Mouse (Mus musculus): ENCODE results near the gene Pip4k2a.

Gene Pip4k2a

DNA sequence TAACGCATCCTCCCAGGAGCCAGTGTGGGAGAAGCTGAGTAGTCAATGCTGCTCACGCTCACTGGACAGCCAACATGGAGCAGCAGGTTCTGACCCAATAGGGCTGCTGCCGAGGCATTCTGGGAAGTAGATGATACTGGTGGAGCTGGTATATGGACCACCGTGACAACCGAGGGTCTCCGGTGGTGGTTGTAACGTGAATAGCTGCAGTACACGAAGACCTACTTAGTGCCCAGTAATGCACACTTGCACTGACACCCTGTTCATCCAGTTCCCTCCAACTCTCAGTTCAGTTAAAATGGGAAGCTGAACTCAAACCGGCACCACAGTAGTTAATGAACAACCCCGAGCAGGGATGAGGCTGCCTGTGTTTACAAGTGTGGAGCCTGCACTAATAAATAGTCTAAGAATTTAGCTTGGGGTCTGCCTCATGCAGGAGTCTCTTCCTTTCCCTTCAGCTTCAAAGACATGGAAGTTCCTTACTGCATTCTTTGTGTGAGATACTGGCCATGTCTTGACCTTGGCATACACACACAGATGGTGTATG, 105.9 kb downstream of the Pip4k2a start:
- DNase-seq = no peak

DNA sequence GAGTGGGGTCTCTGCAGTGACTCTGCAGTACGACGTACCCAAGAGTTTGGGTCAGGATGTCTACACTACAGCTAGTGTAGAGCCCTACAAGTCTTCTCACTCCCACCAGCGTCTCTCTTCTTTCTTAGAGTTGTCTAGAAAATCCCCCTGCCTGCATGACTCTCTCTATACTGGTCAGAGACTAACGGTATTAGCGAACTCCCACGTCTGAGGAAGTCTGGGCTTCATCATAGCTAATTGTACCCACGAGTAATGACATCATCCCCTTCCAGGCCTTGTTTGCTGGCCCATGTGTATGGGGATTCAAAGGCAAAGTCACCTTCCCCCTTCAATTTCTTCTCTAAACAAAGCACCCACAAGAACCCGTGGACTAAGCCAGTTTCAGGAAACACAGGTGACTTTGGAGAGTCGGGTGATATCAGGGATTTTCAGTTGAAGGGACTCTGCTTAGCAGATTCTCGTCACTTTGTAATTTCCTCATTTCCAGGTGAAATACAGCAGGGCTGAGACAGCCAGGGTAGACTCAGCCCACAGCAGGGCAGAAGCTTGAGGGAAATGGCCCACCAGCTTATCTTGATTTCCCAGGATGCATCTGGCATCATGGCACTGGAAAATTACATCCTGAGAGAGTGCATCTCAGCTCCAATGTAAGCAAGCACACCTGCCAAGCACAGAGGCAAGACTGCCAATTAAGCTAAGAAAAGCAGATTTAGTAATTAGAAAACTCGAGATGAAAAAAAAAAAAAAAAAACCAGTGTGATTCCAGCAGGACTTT, 107.5 kb downstream of the Pip4k2a start:
- no peak for DNase-seq

- no peak for DNase-seq
Observed at GRCm38 (mm10) chr2:18884277-18884676, 113.6 kb downstream of the Pip4k2a start.

DNA sequence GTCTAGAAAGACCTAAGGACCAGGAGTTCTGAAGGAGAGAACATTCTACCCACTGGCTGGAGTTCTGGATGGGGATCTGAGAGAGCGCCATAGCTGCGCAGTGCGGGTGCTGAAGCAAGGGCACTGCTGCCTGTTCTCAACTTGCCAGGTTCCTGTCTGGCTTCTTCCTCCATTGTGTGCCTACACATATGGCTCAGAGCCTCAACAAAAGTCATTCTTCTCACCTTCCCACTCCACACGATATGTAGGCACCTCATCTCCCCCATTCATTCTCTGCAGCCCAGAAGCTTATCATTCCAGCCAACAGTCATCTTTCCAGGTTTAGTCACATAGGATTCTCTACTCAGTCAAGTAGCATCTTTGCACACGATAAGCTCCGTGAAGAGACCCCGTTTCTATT, 123.3 kb downstream of the Pip4k2a start:
- no peak for DNase-seq

GRCm38 (mm10) chr2:18874063-18874462, 123.9 kb downstream of the Pip4k2a start:
- no peak for DNase-seq

- no peak for DNase-seq
Observed at GRCm38 (mm10) chr2:18873440-18873839, 124.5 kb downstream of the Pip4k2a start.

- peak; percentile 53 for DNase-seq
Observed at GRCm38 (mm10) chr2:18872797-18873196, 125.1 kb downstream of the Pip4k2a start.

DNA sequence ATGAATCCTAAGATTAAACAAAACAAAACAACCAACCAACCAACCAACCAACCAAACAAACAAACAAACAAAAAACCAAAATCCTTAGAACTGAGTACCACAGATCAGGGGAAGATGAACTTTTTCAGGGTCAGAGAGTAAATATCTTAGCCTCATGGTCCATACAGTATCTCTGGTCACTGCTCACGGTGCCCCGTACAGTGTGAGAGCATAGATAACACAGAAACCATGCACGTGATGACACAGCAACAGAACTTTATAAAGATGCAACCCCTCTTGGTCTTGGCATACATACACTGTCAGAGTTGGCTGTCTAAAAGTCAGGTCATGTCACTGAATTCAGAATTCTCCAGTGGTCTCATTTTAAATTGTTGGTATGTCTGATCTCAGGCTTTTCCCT, 126.8 kb downstream of the Pip4k2a start:
- DNase-seq = no peak

DNA sequence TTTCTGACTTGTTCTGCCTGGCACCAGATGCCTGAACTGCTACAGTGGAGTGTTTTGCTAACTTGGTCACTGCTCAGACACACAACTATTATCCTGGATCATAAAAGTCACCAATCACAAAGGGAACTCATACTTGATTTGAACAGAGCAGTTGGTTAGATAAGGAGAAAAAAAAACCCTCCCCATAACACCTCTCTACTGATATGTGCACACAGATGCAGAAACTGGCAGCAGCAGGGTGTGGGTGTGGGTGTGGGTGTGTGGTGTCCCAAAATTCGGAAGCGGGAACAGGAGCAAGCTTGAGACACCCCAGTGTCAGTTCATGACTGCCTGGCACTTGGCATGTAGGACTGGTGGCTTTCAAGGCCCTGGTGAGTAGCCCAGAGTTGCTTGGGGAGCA, 130.9 kb downstream of the Pip4k2a start:
- no peak for DNase-seq

DNA sequence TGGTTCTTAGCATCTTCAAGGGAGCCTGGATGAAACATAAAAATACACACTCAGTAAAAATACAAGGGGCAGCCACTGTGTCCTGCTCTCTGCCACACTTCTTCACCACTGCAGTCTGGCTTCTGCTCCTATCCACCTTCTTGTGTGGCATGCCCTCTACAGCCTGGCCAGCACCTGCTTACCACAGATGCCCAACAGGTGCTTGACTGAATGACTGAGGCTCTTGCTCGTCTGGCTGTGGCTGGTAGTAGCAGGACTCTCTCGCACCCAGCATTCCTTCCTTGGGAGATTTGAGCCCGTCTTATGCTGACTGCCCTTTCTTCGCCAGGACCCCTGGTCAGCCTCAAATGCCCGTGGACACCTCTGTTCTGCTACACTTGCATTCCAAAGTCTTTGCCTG, 133.2 kb downstream of the Pip4k2a start:
- DNase-seq = no peak

DNA sequence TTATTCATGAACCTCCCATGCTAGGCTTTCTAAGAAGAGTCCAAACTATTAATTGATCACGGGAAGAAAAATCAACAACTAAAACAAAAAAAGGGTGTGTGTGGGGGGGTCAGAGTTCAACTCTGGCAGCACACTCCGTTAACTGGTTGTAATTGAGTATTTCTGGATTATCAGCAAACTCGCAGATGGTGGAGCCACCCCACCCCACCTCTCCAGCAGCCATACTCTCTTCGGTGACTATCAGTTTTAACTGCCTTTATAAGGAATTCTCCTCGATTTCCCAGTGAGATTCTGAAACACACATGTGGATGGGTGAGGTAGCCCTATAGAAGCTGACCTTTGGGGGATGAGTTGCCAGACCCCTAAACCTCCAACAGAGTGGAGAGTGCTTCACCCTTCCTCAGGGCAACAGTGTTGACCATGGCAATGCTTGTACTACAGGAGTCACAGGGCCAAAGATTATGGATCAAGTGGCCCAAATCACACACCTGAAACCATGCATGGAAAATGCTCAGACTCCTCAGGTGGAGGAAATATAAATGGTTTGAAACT, 136.2 kb downstream of the Pip4k2a start:
- no peak for DNase-seq

DNA sequence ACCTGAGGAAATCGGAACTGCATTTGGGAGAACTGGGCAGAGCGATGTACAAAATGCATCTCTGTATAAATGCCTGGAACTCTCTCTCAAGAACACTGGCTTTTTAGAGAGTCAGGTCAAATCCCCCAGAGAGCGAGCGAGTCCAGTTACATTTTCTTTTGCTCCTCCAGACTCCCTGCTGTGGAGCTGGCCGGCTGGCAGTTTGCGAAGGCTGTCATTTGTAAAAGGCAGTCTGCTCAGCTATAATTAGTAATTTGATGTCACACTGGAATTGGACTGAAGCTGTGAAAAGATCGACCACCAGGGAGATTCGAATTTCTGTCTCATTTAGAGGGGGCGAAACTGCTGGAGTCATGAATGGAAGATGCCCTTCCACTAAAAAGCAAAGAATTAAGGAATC, 137.2 kb downstream of the Pip4k2a start:
- DNase-seq = peak; percentile 32

DNA sequence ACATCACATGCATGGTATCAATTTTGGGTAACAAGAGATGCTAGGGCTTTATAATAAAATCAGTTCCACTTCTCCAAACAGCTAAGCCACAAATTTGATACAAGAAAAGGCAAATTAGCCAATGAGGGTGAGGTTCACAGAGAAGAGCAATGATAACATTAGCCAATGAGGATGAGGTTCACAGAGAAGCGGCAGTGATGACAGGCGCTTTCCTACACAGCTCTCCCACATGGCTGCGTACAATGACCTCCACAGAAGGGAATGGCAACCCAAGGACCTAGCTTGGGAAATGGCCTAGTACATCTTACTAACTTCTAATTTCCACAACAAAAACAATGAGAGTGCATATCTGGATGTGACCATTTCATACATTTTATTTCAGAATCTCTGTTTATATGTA, 140.0 kb downstream of the Pip4k2a start:
- no peak for DNase-seq

DNA sequence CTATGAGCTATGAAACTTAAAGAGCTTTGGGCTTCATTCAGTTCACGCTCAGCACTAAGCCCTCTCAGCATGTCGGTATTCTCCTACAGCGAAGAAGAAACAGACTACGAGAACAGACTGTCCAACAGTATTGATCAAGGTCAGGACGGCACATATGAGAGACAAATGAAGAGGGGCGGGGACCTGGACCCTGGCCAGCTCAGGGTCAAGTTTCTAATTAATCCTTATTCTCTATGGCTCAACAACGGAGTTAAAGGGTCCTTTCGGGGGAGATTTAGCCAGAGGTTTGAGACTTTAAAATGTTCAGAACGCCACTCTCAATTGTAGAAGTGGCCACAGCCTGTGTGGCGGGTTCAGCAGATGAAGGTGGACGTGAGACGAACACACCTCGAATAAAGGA, 141.5 kb downstream of the Pip4k2a start:
- no peak for DNase-seq

GRCm38 (mm10) chr2:18855246-18855645, 142.7 kb downstream of the Pip4k2a start:
- DNase-seq = no peak

DNA sequence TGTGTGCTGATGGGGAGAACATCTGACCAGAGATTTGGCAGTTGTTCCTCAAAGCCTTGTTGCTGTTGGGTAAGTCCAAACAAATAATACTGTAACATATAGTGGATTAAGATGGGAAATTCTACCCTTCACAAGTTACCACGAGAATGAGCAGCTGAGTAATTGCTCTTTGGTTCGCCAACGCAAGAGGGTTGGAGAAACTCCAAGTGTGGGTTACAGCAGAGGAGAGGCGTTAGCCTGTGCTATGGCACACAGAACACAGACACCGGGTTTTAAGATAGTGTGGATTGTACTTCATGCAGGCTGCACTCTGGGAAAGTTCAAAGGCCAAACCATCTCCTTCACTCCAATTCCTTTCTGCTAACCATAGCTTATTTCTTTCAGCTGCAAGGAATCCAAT, 144.6 kb downstream of the Pip4k2a start:
- no peak for DNase-seq

DNA sequence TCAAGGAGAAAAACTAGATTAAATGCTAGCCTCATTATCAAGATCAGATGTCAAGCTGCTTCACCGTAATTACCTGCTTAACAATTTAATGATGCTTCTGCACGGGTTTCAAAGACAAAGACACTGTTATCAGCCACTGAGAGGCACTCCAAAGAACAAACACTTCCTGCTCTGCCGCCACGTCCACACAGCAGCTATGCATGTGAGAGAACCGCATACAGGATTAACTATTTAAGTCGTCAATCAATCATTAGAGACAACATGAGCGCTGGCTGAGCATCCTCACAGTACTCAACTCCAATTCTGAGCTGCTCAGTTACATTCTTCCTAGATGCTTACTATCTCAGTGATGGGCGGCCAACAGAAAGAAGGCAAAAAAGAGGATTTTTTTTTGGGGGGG, 147.3 kb downstream of the Pip4k2a start:
- no peak for DNase-seq

GRCm38 (mm10) chr2:18848074-18848629, 149.8 kb downstream of the Pip4k2a start:
- no peak for DNase-seq

DNA sequence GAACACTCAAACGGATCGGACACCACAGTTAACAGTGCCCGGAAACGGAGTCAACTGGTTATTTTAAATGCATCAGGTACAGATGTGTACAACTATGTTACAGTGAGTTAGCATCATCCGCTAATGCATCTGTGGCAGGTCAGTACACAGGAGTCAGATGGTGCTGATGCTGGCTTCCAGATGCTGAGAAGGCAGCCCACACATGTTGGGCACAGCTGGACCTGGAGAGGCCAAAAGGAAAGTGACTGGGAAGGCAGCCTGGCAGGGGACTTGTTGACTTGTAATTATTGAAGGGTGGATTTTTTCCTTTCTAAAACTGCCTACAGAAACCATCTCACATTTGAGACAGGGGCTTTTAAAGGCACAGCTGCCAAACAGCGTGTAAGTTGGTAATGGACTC, 155.4 kb downstream of the Pip4k2a start:
- no peak for DNase-seq

GRCm38 (mm10) chr2:18841051-18841450, 156.9 kb downstream of the Pip4k2a start:
- DNase-seq = no peak

DNA sequence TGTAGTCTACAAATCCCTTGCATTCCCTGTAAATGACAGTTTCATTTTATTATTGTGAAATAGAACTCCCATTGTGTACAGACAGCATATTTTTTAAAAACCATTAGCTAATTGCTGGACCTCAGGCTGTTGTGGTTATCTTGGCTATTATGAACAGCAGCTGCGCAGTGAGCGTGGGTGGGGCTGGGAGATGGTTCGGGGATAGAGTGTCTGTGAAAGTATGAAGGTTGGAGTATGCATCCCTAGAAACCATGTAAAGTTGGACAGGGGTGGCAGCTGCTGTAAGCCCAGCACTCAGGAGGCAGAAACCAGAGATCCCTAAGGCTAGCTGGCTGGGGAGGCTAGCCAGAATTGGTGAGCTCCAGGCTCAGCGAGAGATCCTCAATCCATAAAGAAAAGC, 158.4 kb downstream of the Pip4k2a start:
- DNase-seq = no peak

GRCm38 (mm10) chr2:18835266-18835908, 162.5 kb downstream of the Pip4k2a start:
- DNase-seq = peak; percentile 5

GRCm38 (mm10) chr2:18833024-18833590, 164.8 kb downstream of the Pip4k2a start:
- DNase-seq = no peak
